Mouse (Mus musculus): ENCODE measurements around the gene Mettl9.
A peak's percentile ranks its signal among the peaks of the same experiment; 100 is the strongest.
"Not testable (repeated sequence)": the region's sequence is repeated elsewhere in the genome, so short reads cannot be mapped to it uniquely, and the experiment has no call there.

Mettl9 gene

DNA sequence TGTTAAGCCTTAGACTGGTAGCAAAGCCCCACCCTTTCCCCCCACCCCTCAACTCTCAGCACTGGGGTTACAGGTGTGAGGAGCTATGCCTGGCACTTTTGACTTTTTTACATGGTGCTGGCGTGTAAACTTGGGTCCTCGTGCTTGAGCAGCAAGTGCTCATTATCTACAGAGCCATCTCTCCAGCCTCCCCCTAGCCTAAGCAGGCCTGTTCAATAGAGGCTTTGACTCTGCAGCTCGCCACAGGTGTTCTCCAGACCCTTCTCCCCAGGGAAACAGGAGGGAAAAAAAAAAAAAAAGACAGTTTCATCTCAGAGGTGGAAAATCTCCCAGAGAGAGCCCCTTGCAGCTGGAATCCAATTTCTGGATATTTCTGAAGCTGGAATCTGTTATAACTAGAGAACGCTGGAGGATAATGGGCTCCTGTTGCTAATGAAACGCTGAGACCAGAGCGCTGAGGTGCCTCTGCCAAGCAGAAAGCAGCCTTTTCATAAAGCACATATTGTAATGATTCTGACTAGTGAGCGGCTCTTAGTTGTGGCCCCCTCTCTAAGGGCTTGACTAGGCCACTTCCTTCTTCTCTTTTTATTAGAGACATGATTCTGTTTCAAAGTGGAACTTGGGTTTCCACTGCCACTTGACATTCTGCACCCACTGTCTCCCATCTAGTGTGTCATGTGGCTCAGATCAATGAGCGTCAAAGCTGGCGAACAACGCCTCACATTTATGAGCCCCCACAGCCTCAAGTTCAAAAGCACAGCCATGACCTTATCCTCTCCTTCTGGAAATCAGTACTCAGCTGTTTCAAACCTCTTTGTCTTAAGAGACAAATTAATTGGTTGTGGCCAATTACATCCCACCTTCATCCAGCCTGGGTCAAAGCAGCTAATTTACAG, 22.2 kb upstream of the Mettl9 start:
- TF ChIP-seq POU5F1 (IDR thresholded peaks at IDR 0.05; ENCODE audit: borderline replicate concordance, low read length) = no peak
- no peak for TF ChIP-seq NANOG (IDR thresholded peaks at IDR 0.05; ENCODE audit: borderline replicate concordance, low read length)
- no peaks in the 10 kb centered on the region for H3K36me3 ChIP-seq (ENCODE audit: insufficient read depth, low read length)
- no peak overlapping the region for H3K4me3 ChIP-seq (replicated peaks; ENCODE audit: low read length)
- no peaks in the 10 kb centered on the region for H3K9me3 ChIP-seq (ENCODE audit: low read length)
- H3K4me1 ChIP-seq (replicated peaks; ENCODE audit: low read depth, low read length) = no peaks in the 10 kb centered on the region
- H3K27me3 ChIP-seq (ENCODE audit: insufficient read depth, low read length) = peaks cover 3% of the 10 kb centered on the region; the same call in 1 of the 2 replicates

DNA sequence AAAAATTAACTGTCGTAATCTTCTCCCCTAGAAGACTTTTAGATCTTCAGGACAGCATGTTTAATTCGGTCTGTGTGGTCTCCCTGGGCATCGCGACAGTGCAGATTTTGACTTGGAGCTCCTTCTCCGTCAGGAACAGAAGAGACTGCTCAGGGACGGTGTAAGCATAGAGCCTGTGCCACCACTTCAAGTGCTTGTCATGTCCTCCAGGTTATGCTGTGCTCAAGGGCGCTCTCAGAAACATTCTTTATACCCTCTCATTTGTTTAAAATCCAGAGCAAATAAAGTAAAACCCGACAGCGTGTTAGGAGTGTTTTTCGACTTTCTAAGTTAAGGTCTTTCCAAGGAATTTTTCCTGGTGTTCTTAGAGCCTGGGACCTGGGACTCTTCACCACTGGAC, 19.8 kb upstream of the Mettl9 start:
- TF ChIP-seq NANOG (IDR thresholded peaks at IDR 0.05; ENCODE audit: borderline replicate concordance, low read length) = no peak
- no peak for TF ChIP-seq CTCF (conservative IDR thresholded peaks at IDR 0.05; ENCODE audit: low read length)
- no peak for TF ChIP-seq POU5F1 (IDR thresholded peaks at IDR 0.05; ENCODE audit: borderline replicate concordance, low read length)

DNA sequence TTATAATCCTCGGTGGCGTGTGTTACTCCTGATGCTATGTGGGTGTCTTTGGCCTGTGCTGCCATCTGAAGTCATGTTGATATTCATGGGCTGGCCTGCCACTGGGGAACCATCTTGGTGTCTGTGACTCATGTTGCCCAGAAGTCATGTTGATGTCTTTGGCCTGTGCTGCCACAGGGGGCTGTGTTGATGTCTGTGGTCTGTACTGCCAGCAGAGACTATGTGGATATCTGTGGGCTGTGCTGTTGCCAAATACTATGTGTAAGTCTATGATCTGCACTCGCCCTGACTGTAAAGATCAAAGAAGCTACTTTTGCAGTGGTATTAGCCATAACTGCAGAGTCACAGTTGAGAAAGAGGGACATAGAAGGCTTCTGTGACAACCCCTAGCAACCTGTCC, 15.5 kb upstream of the Mettl9 start:
- no peak for TF ChIP-seq CTCF (conservative IDR thresholded peaks at IDR 0.05; ENCODE audit: low read length)
- TF ChIP-seq NANOG (IDR thresholded peaks at IDR 0.05; ENCODE audit: borderline replicate concordance, low read length) = no peak
- no peak for TF ChIP-seq POU5F1 (IDR thresholded peaks at IDR 0.05; ENCODE audit: borderline replicate concordance, low read length)
- Histone ChIP-seq H3K4me1 (replicated peaks; ENCODE audit: low read depth, low read length) (0 out of 2 replicates have a peak, but pooled peaks cover 3% of the 10 kb centered on the region), H3K9me3 (ENCODE audit: low read length) (no peaks in the 10 kb centered on the region), H3K27me3 (ENCODE audit: insufficient read depth, low read length) (no peaks in the 10 kb centered on the region), H3K4me3 (replicated peaks; ENCODE audit: low read length) (no peak overlapping the region), H3K36me3 (ENCODE audit: insufficient read depth, low read length) (no peaks in the 10 kb centered on the region)

More for the DNA sequence above, 19.8 kb upstream of the Mettl9 start:
- no peak overlapping the region for H3K4me3 ChIP-seq (replicated peaks; ENCODE audit: low read length)
- no peaks in the 10 kb centered on the region for H3K36me3 ChIP-seq (ENCODE audit: insufficient read depth, low read length)
- H3K9me3 ChIP-seq (ENCODE audit: low read length) = no peaks in the 10 kb centered on the region
- no peaks in the 10 kb centered on the region for H3K4me1 ChIP-seq (replicated peaks; ENCODE audit: low read depth, low read length)
- peaks cover 3% of the 10 kb centered on the region; the same call in 1 of the 2 replicates for H3K27me3 ChIP-seq (ENCODE audit: insufficient read depth, low read length)

DNA sequence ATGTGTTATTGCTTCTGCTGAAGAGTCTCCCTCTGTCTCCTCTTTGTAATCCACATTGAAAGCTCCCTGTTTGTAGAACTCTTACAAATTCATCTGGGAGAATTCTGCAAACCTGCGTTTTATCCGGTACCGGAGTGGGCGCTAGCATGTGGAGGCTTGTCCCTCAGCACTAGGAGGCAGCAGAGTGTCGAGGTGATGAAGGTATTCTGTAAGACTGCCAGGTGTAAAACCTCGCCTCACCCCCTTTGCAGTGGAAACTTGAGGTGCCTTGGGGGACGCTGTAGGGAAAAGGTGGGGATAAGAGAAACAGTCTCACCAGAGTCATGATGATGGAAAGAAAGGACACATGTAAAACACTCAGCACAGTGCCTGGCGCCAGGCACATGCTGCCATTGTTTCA, 14.0 kb upstream of the Mettl9 start:
- Histone ChIP-seq H3K9me3 (ENCODE audit: low read length) (no peaks in the 10 kb centered on the region), H3K4me1 (replicated peaks; ENCODE audit: low read depth, low read length) (0 out of 2 replicates have a peak, but pooled peaks cover 3% of the 10 kb centered on the region), H3K36me3 (ENCODE audit: insufficient read depth, low read length) (no peaks in the 10 kb centered on the region), H3K4me3 (replicated peaks; ENCODE audit: low read length) (no peak overlapping the region), H3K27me3 (ENCODE audit: insufficient read depth, low read length) (no peaks in the 10 kb centered on the region)
- TF ChIP-seq CTCF (conservative IDR thresholded peaks at IDR 0.05; ENCODE audit: low read length) = peak; percentile 19; the same call in 1 of the 2 replicates
- TF ChIP-seq POU5F1 (IDR thresholded peaks at IDR 0.05; ENCODE audit: borderline replicate concordance, low read length) = no peak

- Histone ChIP-seq H3K36me3 (ENCODE audit: insufficient read depth, low read length) (no peaks in the 10 kb centered on the region), H3K4me1 (replicated peaks; ENCODE audit: low read depth, low read length) (0 out of 2 replicates have a peak, but pooled peaks cover under 1% of the 10 kb centered on the region), H3K9me3 (ENCODE audit: low read length) (no peaks in the 10 kb centered on the region), H3K27me3 (ENCODE audit: insufficient read depth, low read length) (0 out of 2 replicates have a peak, but pooled peaks cover 2% of the 10 kb centered on the region), H3K4me3 (replicated peaks; ENCODE audit: low read length) (no peak overlapping the region)
- TF ChIP-seq POU5F1 (IDR thresholded peaks at IDR 0.05; ENCODE audit: borderline replicate concordance, low read length) = no peak
- no peak for TF ChIP-seq CTCF (conservative IDR thresholded peaks at IDR 0.05; ENCODE audit: low read length)
- TF ChIP-seq NANOG (IDR thresholded peaks at IDR 0.05; ENCODE audit: borderline replicate concordance, low read length) = no peak
Measured at GRCm38 (mm10) chr7:121025221-121026008, 8.8 kb upstream of the Mettl9 start.

GRCm38 (mm10) chr7:121026300-121026699, 7.9 kb upstream of the Mettl9 start:
- H3K4me3 ChIP-seq (replicated peaks; ENCODE audit: low read length) = no peak overlapping the region
- H3K4me1 ChIP-seq (replicated peaks; ENCODE audit: low read depth, low read length) = no peaks in the 10 kb centered on the region
- H3K9me3 ChIP-seq (ENCODE audit: low read length) = no peaks in the 10 kb centered on the region
- 0 out of 2 replicates have a peak, but pooled peaks cover 2% of the 10 kb centered on the region for H3K27me3 ChIP-seq (ENCODE audit: insufficient read depth, low read length)
- TF ChIP-seq CTCF (conservative IDR thresholded peaks at IDR 0.05; ENCODE audit: low read length) (no peak), POU5F1 (IDR thresholded peaks at IDR 0.05; ENCODE audit: borderline replicate concordance, low read length) (no peak), NANOG (IDR thresholded peaks at IDR 0.05; ENCODE audit: borderline replicate concordance, low read length) (no peak)
- H3K36me3 ChIP-seq (ENCODE audit: insufficient read depth, low read length) = no peaks in the 10 kb centered on the region

DNA sequence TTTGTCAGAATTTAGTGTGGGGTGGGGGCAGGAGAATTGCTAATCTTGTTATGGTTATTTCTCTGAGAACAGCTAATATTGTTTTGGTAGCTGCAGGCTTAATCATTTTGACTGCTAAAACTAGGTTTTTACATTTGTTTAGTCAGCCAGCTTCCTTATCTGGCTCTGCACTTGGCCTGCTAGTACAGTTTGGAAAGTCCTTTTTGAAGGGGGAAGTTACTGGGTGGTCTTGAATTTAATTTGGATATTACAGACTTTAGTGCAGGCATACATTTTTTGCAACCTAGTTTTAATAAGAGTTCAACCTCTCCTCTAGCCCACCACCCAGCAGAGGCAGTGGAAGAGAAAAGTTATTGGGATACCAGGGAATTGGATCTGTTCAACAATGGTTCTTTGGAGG, 4.3 kb upstream of the Mettl9 start:
- H3K36me3 ChIP-seq (ENCODE audit: insufficient read depth, low read length); H3K27me3 ChIP-seq (ENCODE audit: insufficient read depth, low read length); H3K4me1 ChIP-seq (replicated peaks; ENCODE audit: low read depth, low read length); H3K9me3 ChIP-seq (ENCODE audit: low read length); H3K4me3 ChIP-seq (replicated peaks; ENCODE audit: low read length): not testable (repeated sequence)

DNA sequence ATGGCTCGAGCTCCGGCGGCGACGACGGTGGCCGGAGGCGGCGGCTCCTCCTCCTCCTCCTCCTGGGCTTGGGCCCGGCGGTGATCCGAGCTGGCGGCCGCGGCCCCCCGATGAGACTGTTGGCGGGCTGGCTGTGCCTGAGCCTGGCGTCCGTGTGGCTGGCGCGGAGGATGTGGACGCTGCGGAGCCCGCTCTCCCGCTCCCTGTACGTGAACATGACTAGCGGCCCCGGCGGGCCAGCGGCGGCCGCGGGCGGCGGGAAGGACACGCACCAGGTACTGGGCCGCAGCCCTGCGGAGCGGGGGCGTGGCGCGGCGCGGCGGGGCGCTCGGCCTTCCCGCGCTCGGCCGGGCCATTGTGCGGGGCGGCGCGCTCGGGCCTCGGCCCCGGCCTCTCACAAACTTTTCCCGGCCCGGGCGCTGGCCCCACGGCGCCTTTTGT, 476 bp downstream of the Mettl9 start:
- Histone ChIP-seq H3K36me3 (ENCODE audit: insufficient read depth, low read length) (no peaks in the 10 kb centered on the region), H3K4me1 (replicated peaks; ENCODE audit: low read depth, low read length) (peaks cover 14% of the 10 kb centered on the region), H3K4me3 (replicated peaks; ENCODE audit: low read length) (peak overlapping the region; percentile 95), H3K27me3 (ENCODE audit: insufficient read depth, low read length) (no peaks in the 10 kb centered on the region), H3K9me3 (ENCODE audit: low read length) (no peaks in the 10 kb centered on the region)
- no peak for TF ChIP-seq NANOG (IDR thresholded peaks at IDR 0.05; ENCODE audit: borderline replicate concordance, low read length)
- TF ChIP-seq POU5F1 (IDR thresholded peaks at IDR 0.05; ENCODE audit: borderline replicate concordance, low read length) = no peak
- TF ChIP-seq CTCF (conservative IDR thresholded peaks at IDR 0.05; ENCODE audit: low read length) = no peak

Data from E14TG2a.4 (cell line).